Mouse (Mus musculus): ENCODE data around the gene Rab5a. TPM values are rescaled to one million over a fixed set of nuclear protein-coding genes. Genes with fewer than 3 reads are reported as not detected.
"Not testable (repeated sequence)": the region's sequence is repeated elsewhere in the genome, so short reads cannot be mapped to it uniquely, and the experiment has no call there.

Gene Rab5a
- total RNA-seq, 2 experiments from 2014 or later = 56.2 to 56.9 TPM

DNA sequence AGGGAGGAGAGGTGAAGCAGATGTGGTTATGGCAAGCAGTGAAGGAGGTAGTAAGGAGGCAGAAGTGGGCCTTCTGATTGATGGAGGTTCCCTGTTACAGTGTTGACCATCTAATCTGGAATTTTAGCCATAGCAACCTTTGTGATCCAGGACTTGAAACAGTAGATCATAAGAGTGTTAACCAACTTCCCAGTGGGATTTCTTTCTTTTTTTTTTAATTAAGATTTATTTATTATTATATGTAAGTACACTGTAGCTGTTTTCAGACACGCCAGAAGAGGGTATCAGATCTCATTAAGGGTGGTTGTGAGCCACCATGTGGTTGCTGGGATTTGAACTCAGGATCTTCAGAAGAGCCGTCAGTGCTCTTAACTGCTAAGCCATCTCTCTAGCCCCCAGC is 60.3 kb downstream of the Rab5a start, which contains the start of gene Pp2d1:
Gene Pp2d1 (minus strand): TSS at position 101 of the 400 bp plus-strand sequence.
- intact Hi-C loops (cut with DNase I); DNase-seq: not testable (repeated sequence)

DNA sequence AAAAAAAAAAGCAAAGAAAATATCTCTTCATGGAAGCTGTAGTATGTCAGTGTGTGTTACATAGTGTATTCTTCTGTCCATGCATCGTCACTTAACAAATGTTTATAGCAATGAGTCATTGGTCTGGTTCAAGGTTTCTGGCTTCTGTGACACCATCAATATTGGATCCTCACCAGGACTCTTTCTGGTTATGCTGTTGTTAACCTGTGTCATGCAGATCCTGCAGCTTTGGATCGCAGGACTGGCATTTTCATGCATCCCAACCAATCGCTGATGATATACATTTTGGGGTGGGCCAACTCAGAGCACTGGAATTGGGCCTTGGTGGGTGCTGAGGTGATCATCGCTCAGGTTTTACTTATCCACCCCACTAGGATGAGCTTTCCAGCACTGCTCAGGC is 63.5 kb downstream of the Rab5a start:
- intact Hi-C loops (cut with DNase I) = no loop called here
- DNase-seq = no peak

DNA sequence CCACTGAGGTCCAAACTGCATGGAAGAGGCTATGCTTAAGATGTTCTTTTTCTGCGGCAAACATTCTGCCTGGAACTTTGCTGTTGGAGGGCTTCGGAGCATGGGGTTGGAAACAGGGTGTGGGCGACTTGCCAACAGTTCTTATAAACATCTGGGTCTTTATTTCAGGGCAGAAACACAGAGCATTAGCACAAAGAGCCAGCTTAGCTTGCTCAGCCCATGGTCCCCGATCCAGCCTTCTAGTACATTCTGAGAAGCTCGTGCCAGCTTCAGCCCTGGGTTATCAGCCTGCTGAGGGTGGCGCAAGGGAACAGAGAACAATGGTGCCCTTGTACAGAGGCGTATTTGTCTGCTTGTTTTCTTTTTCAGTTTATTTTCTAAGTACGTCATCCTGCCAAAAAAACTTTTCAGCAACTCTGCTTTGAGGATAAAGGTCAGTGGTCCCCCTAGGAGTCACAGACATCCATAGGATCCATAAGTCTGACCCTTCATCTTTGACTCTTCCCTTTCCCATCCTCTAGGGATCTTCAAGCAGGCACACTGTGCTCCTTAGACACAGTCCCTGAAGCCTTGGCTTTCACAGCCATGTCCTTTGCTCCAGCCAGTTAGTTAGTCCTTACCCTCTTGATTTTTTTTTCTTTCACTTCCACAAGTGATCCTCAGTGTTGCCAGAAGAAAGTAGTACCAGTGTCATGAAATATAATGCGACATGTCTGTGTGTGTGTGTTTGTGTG is 64.7 kb downstream of the Rab5a start:
- intact Hi-C loops (cut with DNase I) = no loop called here
- DNase-seq = peak; percentile 31 to 43

DNA sequence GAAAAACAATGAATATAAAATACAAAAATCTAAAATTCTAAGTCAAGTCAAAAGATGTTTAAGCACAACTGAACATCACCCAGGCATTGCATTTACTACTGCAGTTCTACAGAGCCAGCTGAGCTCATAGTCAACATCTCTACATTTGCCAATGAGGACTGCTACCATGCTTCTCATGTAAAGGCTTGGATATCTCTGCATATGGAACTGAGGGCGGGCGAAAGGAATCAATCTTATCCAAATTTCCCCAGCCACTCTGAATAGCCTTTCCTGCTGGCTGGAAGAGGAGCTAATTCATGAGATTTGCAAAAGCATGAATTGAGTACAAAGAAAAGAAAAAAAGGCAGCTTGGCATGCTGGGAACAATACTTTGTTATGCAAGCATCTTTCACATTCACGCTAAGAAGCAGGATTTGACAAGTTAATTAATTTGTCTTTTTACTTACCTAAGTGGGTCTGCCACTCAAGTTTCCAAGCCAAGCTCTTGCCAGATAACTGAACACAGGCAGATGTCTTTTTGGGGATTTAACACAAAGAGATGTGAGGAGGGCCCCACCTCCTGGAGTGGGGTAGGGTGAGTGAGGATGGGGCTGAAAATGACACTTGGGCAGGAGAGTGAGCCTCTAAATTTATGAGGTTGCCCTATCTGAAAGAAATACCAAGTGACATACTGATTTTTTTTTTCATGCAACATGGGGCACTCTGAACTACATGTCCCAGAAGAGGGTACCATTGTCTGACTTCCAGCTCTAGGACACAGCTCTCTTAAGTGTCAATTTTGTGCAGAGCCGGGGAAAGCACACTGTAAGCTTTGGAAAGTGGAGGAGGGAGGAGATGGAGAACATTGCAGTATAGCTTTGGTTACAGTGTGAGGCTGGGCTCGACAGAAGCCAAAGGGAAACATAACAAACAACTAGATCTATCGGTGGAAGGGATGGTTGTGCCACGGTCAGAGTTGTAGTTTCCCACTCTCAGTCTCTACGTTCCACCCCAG is 72.6 kb downstream of the Rab5a start:
- DNase-seq = no peak
- intact Hi-C loops (cut with DNase I) = no loop called here

DNA sequence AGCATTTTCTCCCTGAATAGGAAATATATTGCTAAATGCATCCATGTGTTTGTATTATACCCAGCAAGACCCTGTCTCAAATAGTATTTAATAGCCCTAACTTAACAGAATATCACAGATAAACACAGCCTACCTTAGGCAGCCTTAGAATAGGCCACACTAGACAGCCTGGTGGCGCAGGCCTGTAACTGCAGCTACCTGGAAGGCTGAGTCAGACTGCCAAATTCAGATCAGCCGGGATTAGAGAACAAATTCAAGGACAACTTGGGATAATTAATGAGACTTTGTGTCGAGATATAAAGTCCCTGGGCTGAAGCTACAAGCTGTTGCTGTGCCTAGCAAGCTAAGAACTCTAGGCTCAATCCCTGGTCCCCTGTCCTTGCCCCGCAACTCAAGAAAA is 75.1 kb downstream of the Rab5a start:
- intact Hi-C loops (cut with DNase I) = no loop called here
- DNase-seq = no peak

DNA sequence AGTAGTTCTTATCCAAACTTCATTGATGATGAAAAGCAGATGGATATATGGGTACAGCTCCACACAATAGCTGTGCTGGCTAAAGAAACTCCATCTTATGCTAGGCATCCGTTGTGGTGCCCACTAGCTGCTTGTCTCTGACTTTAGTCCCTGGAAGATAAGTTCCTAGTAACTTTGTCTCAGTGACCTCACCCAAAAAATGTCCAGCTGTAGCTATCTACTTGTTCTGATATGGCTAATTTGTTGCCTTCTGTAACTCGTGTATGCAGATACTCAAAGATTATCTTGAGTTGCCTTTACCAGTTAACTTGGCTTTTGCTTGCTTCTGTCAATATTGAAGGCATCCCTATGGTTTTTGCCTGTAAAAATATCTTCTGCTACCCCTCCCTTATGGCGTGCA is 75.8 kb downstream of the Rab5a start:
- intact Hi-C loops (cut with DNase I) = no loop called here
- no peak for DNase-seq

Other genes starting within 250 kb of the Rab5a start
- under 1 TPM; 0.11 TPM for gene Efhb, start 15.9 kb upstream of the Rab5a start, total RNA-seq (2021)
- not detected for gene Pp2d1, start 60.2 kb downstream of the Rab5a start, total RNA-seq (2021)
- gene Kat2b, start 87.6 kb downstream of the Rab5a start, total RNA-seq (2021) = 10 to 100 TPM; 83.7 to 93.5 TPM
- under 1 TPM; 0.22 TPM for gene Sgo1, start 210.1 kb downstream of the Rab5a start, total RNA-seq (2021)

Measured in heart, postnatal 36 days (tissue).